ENCODE assay signal across 12 mouse cellular contexts in the genomic region with DNA sequence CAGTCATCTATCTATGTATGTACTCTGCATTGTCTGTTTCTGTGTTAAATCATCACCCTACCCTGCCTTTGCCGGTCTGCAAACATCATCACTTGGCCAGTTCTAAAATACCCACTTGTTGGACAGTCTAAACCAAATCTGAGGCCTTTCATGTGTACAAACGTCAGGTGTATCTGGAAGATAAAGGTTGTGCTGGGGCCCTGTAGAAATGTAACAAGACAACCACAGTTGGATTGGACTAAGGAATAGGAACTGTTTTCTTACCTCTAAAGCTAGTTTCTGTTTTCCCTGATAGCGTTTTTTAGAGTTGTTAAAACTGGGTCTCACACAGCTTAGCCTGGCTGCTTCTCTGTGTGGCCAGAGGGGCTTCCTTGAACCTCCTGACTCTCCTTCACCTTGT. TPM values are rescaled to one million over a fixed set of nuclear protein-coding genes. Genes with fewer than 3 reads are reported as not detected.
DNase-seq lines count a peak whose midpoint lies in the region; ATAC-seq and TF ChIP-seq lines count a peak whose summit lies in the region.
"Had no signal": no experiment of that assay in that cellular context is flagged by ENCODE, and none has a peak within 500 bp of the region (broad histone marks: within the 10 kb centered on the region; RNA-seq: fewer than 3 reads in every experiment).

No protein-coding gene starts in this region.

- DNase-seq in gastrocnemius, adult 2 months = no peak
- DNase-seq in gastrocnemius, adult 8-10 months (ENCODE audit: low spot score in 2 of 2) = no peak
- DNase-seq in stomach, postnatal 0 days (ENCODE audit: low spot score) = no peak
- no peak for DNase-seq in spleen, postnatal 14 days (ENCODE audit: low spot score in 2 of 2)
- DNase-seq in layer of hippocampus, adult 8-10 months (ENCODE audit: low spot score in 2 of 2) = no peak
- no peak for DNase-seq in right cerebral cortex, postnatal 10 days (ENCODE audit: low spot score in 2 of 2)
- DNase-seq: adrenal gland, adult 8-10 months; kidney, postnatal 14 days; thymus, adult 2 months had no signal

- ATAC-seq in stomach, embryonic 14.5 days (ENCODE audit: insufficient number of reproducible peaks, insufficient read depth, low FRiP score, low read depth) = no peak
- no peak for ATAC-seq in stomach, postnatal 0 days (ENCODE audit: low FRiP score, low TSS enrichment)
- ATAC-seq in liver, embryonic 12.5 days = no peak

- peak overlapping the region; percentile 79 for H3K4me3 ChIP-seq in gastrocnemius, adult 2 months
- 0 out of 2 replicates have a peak overlapping the region, but pooled peaks have one; percentile 99 for H3K4me3 ChIP-seq in stomach, embryonic 14.5 days (ENCODE audit: low read depth, low read length)
- H3K4me3 ChIP-seq in stomach, postnatal 0 days (ENCODE audit: low read depth, low read length) = no peak overlapping the region
- H3K4me3 ChIP-seq in liver, embryonic 12.5 days = peak overlapping the region; percentile 93

- peak overlapping the region; percentile 63 for H3K4me2 ChIP-seq in stomach, embryonic 14.5 days (replicated peaks; ENCODE audit: low read depth, low read length)
- no peak overlapping the region for H3K4me2 ChIP-seq in stomach, postnatal 0 days (replicated peaks; ENCODE audit: low read depth)
- peak overlapping the region; percentile 89 for H3K4me2 ChIP-seq in liver, embryonic 12.5 days

- no peak for TF ChIP-seq EP300 in stomach, postnatal 0 days (optimal IDR thresholded peaks at IDR 0.05)

- no peaks in the 10 kb centered on the region for H3K9me3 ChIP-seq in stomach, embryonic 14.5 days (ENCODE audit: control insufficient read depth, low read depth, low read length)
- no peaks in the 10 kb centered on the region for H3K9me3 ChIP-seq in stomach, postnatal 0 days (ENCODE audit: control insufficient read depth, low read length)
- no peaks in the 10 kb centered on the region for H3K9me3 ChIP-seq in liver, embryonic 12.5 days (replicated peaks)

- no peak overlapping the region for H3K9ac ChIP-seq in stomach, embryonic 14.5 days (replicated peaks; ENCODE audit: low read depth, low read length)
- H3K9ac ChIP-seq in stomach, postnatal 0 days (ENCODE audit: low read length) = no peak overlapping the region
- peak overlapping the region; percentile 98 for H3K9ac ChIP-seq in liver, embryonic 12.5 days

- intact Hi-C loops in gastrocnemius, adult 2 months (cut with DNase I) = loop anchor here (2.0 to 10.0 kb wide), 4 partner anchors 107 to 565 kb away; a partner anchor contains a TSS

- 71% methylated on average over 3 of the region's 3 CpGs for WGBS in stomach, embryonic 14.5 days
- WGBS in stomach, postnatal 0 days = 47% methylated on average over 3 of the region's 3 CpGs
- WGBS in liver, embryonic 12.5 days (ENCODE audit: insufficient replicate concordance) = 11% methylated on average over 3 of the region's 3 CpGs

- no peak overlapping the region for H3K27ac ChIP-seq in gastrocnemius, adult 2 months
- no peak overlapping the region for H3K27ac ChIP-seq in stomach, embryonic 14.5 days (ENCODE audit: low read length)
- H3K27ac ChIP-seq in stomach, postnatal 0 days (replicated peaks) = no peak overlapping the region
- H3K27ac ChIP-seq in liver, embryonic 12.5 days = peak overlapping the region; percentile 95

- no peak for TF ChIP-seq CTCF in gastrocnemius, adult 2 months (IDR thresholded peaks at IDR 0.05)
- no peak for TF ChIP-seq CTCF in stomach, postnatal 0 days (IDR thresholded peaks at IDR 0.05; ENCODE audit: low read depth)

- peaks cover 10% of the 10 kb centered on the region for H3K36me3 ChIP-seq in stomach, embryonic 14.5 days (ENCODE audit: control insufficient read depth, insufficient read depth, low read length)
- H3K36me3 ChIP-seq in stomach, postnatal 0 days (ENCODE audit: control insufficient read depth, insufficient read depth, low read length) = peaks cover 8% of the 10 kb centered on the region; the same call in 1 of the 2 replicates
- peaks cover 12% of the 10 kb centered on the region for H3K36me3 ChIP-seq in liver, embryonic 12.5 days

- no peaks in the 10 kb centered on the region for H3K27me3 ChIP-seq in stomach, embryonic 14.5 days (ENCODE audit: control insufficient read depth, insufficient read depth, low read length)
- no peaks in the 10 kb centered on the region for H3K27me3 ChIP-seq in stomach, postnatal 0 days (ENCODE audit: control insufficient read depth, insufficient read depth, low read length)
- H3K27me3 ChIP-seq in liver, embryonic 12.5 days (replicated peaks) = no peaks in the 10 kb centered on the region

- peaks cover 11% of the 10 kb centered on the region for H3K4me1 ChIP-seq in stomach, embryonic 14.5 days (ENCODE audit: control insufficient read depth, insufficient read depth, low read length)
- no peaks in the 10 kb centered on the region; the same call in 1 of the 2 replicates for H3K4me1 ChIP-seq in stomach, postnatal 0 days (replicated peaks; ENCODE audit: control insufficient read depth, insufficient read depth)
- peaks cover 59% of the 10 kb centered on the region for H3K4me1 ChIP-seq in liver, embryonic 12.5 days

RNA-seq across cellular contexts. Expression of a gene that starts 1.7 kb away (rescaled TPM):
- 10 to 100 TPM; 42.9 to 44.5 TPM for total RNA-seq in gastrocnemius, adult 2 months (2021)
- 10 to 100 TPM; 53.3 to 62.9 (median 54.8) TPM for total RNA-seq in gastrocnemius, adult 8-10 months (2022)
- 29.5 and 30.4 TPM in 2 replicates for polyA plus RNA-seq in stomach, embryonic 14.5 days (2014; fragmentation: Nextera tagmentation; extraction: Ambion mirVana)
- 15.6 and 17.7 TPM in 2 replicates for polyA plus RNA-seq in stomach, postnatal 0 days (2015; fragmentation: Nextera tagmentation; extraction: Ambion mirVana)
- 28.5 and 28.8 TPM in 2 replicates for polyA plus RNA-seq in liver, embryonic 12.5 days (2016; fragmentation: Nextera tagmentation; extraction: Ambion mirVana)
- 10 to 100 TPM; 35.1 to 42.4 (median 41.3) TPM for total RNA-seq in layer of hippocampus, adult 8-10 months (2022)

RNA-seq across cellular contexts. Expression of a gene that starts 1.9 kb away (rescaled TPM):
- total RNA-seq in gastrocnemius, adult 2 months (2021) = 10 to 100 TPM; 34.1 to 34.2 TPM
- total RNA-seq in gastrocnemius, adult 8-10 months (2022) = 10 to 100 TPM; 30.9 to 38.3 (median 35.5) TPM
- polyA plus RNA-seq in stomach, embryonic 14.5 days (2014; fragmentation: Nextera tagmentation; extraction: Ambion mirVana) = 132 and 144 TPM in 2 replicates
- 116 and 119 TPM in 2 replicates for polyA plus RNA-seq in stomach, postnatal 0 days (2015; fragmentation: Nextera tagmentation; extraction: Ambion mirVana)
- 82.7 and 86.3 TPM in 2 replicates for polyA plus RNA-seq in liver, embryonic 12.5 days (2016; fragmentation: Nextera tagmentation; extraction: Ambion mirVana)
- total RNA-seq in layer of hippocampus, adult 8-10 months (2022) = 10 to 100 TPM; 59.6 to 69.7 (median 65.4) TPM

RNA-seq across cellular contexts. Expression of a gene that starts 42.0 kb away (rescaled TPM):
- total RNA-seq in gastrocnemius, adult 2 months (2021) = not detected
- not detected for total RNA-seq in gastrocnemius, adult 8-10 months (2022)
- polyA plus RNA-seq in stomach, embryonic 14.5 days (2014; fragmentation: Nextera tagmentation; extraction: Ambion mirVana) = not detected in 2 replicates
- polyA plus RNA-seq in stomach, postnatal 0 days (2015; fragmentation: Nextera tagmentation; extraction: Ambion mirVana) = 298 and 319 TPM in 2 replicates
- polyA plus RNA-seq in liver, embryonic 12.5 days (2016; fragmentation: Nextera tagmentation; extraction: Ambion mirVana) = not detected in 2 replicates
- total RNA-seq in layer of hippocampus, adult 8-10 months (2022) = not detected
- total RNA-seq: adrenal gland, adult 8-10 months had no signal
- polyA plus RNA-seq: embryonic facial prominence, embryonic 11.5 days; thymus, adult 2 months had no signal
